In the genomic region with DNA sequence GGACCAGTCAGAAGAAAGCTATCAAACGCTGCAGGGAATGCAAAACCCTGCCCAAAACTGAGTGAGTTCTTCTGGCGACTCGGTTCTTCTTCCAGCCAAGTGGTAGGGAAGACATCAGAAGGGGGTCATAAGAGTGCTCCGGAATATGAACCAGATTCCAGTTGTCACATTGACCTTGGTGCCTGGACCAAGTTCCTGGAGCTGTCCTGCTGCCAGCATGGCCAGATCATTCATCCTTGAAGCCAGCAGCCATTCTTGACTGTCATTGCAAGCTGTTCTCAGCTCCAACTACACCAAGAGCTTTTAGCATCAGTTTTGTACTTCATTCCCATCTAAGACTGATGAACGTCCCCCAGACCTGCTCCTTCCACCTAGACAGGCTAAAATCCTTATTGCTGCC, we compare ENCODE assay signal across 20 mouse cellular contexts. TPM values are rescaled to one million over a fixed set of nuclear protein-coding genes. Genes with fewer than 3 reads are reported as not detected.
"Had no signal": no experiment of that assay in that cellular context is flagged by ENCODE, and none has a peak within 500 bp of the region (broad histone marks: within the 10 kb centered on the region; RNA-seq: fewer than 3 reads in every experiment).

No protein-coding gene starts in this region.

- H3K9me3 ChIP-seq: limb, embryonic 13.5 days; midbrain, embryonic 12.5 days had no signal

- H3K27ac ChIP-seq: kidney, postnatal 0 days; layer of hippocampus, adult 2 months; limb, embryonic 13.5 days; liver, embryonic 14.5 days; midbrain, embryonic 12.5 days had no signal

- ATAC-seq: intestine, postnatal 0 days had no signal

- DNase-seq: left cerebral cortex, postnatal 4 days; lung, adult 18-20 months; right cerebral cortex, adult 18-20 months; right cerebral cortex, postnatal 25 days; thymus, postnatal 36 days had no signal

- H3K4me1 ChIP-seq: midbrain, embryonic 12.5 days had no signal

- H3K36me3 ChIP-seq: limb, embryonic 13.5 days; midbrain, embryonic 12.5 days had no signal

- H3K4me3 ChIP-seq: layer of hippocampus, adult 2 months; limb, embryonic 13.5 days; midbrain, embryonic 12.5 days had no signal

- H3K4me2 ChIP-seq: limb, embryonic 13.5 days; midbrain, embryonic 12.5 days had no signal

- H3K27me3 ChIP-seq: limb, embryonic 13.5 days; midbrain, embryonic 12.5 days had no signal

- H3K9ac ChIP-seq: limb, embryonic 13.5 days; liver, embryonic 14.5 days; midbrain, embryonic 12.5 days had no signal

RNA-seq across cellular contexts. Expression of gene Gm26657, which starts 23.1 kb away (rescaled TPM):
- total RNA-seq: layer of hippocampus, adult 2 months; layer of hippocampus, postnatal 10 days; left cerebral cortex, postnatal 4 days; liver, adult 2 months; megakaryocyte-erythroid progenitor cell, adult 5-6 weeks; midbrain, postnatal 0 days had no signal
- polyA plus RNA-seq: intestine, postnatal 0 days; kidney, postnatal 0 days; limb, embryonic 13.5 days; liver, adult 2 months; liver, embryonic 14.5 days; lung, embryonic 16.5 days; midbrain, embryonic 12.5 days; midbrain, postnatal 0 days; neural tube, embryonic 14.5 days; small intestine, adult 2 months; stomach, embryonic 16.5 days; thymus, postnatal 0 days had no signal

RNA-seq across cellular contexts. Expression of gene Actl7b, which starts 24.4 kb away (rescaled TPM):
- total RNA-seq: left cerebral cortex, postnatal 4 days; liver, adult 2 months had no signal
- polyA plus RNA-seq: intestine, postnatal 0 days; kidney, postnatal 0 days; limb, embryonic 13.5 days; liver, adult 2 months; liver, embryonic 14.5 days; lung, embryonic 16.5 days; midbrain, embryonic 12.5 days; midbrain, postnatal 0 days; neural tube, embryonic 14.5 days; small intestine, adult 2 months; stomach, embryonic 16.5 days; thymus, postnatal 0 days had no signal

RNA-seq across cellular contexts. Expression of gene Actl7a, which starts 26.4 kb away (rescaled TPM):
- total RNA-seq: layer of hippocampus, adult 2 months; layer of hippocampus, postnatal 10 days; left cerebral cortex, postnatal 4 days; liver, adult 2 months; megakaryocyte-erythroid progenitor cell, adult 5-6 weeks; midbrain, postnatal 0 days had no signal
- polyA plus RNA-seq: intestine, postnatal 0 days; kidney, postnatal 0 days; limb, embryonic 13.5 days; liver, adult 2 months; liver, embryonic 14.5 days; lung, embryonic 16.5 days; midbrain, embryonic 12.5 days; midbrain, postnatal 0 days; neural tube, embryonic 14.5 days; small intestine, adult 2 months; stomach, embryonic 16.5 days; thymus, postnatal 0 days had no signal
